ENCODE assay signal across 28 mouse cellular contexts in genomic region chr4:86684806-86685205, GRCm38 (mm10).
"Had no signal": no experiment of that assay in that cellular context is flagged by ENCODE, and none has a peak within 500 bp of the region (broad histone marks: within the 10 kb centered on the region; RNA-seq: fewer than 3 reads in every experiment).

No protein-coding gene starts in this region.

- H3K4me3 ChIP-seq: limb, embryonic 10.5 days; limb, embryonic 12.5 days; limb, embryonic 13.5 days; limb, embryonic 15.5 days; liver, embryonic 12.5 days; liver, embryonic 13.5 days; liver, embryonic 15.5 days; lung, embryonic 15.5 days; megakaryocyte, embryonic 14.5 days; midbrain, embryonic 12.5 days; midbrain, embryonic 13.5 days; midbrain, embryonic 15.5 days; myocyte; neural tube, embryonic 12.5 days; neural tube, embryonic 13.5 days had no signal

- H3K9me3 ChIP-seq: limb, embryonic 10.5 days; limb, embryonic 12.5 days; limb, embryonic 13.5 days; limb, embryonic 15.5 days; liver, embryonic 12.5 days; liver, embryonic 13.5 days; liver, embryonic 15.5 days; lung, embryonic 15.5 days; megakaryocyte, embryonic 14.5 days; midbrain, embryonic 12.5 days; midbrain, embryonic 13.5 days; midbrain, embryonic 15.5 days; neural tube, embryonic 12.5 days; neural tube, embryonic 13.5 days had no signal

- ATAC-seq: liver, embryonic 12.5 days; liver, postnatal 0 days; midbrain, embryonic 13.5 days; midbrain, embryonic 15.5 days; midbrain, embryonic 16.5 days had no signal

- H3K9ac ChIP-seq: limb, embryonic 12.5 days; limb, embryonic 13.5 days; limb, embryonic 15.5 days; liver, embryonic 12.5 days; liver, embryonic 13.5 days; liver, embryonic 14.5 days; liver, embryonic 15.5 days; liver, postnatal 0 days; lung, embryonic 14.5 days; lung, embryonic 15.5 days; midbrain, embryonic 12.5 days; midbrain, embryonic 13.5 days; midbrain, embryonic 15.5 days; neural tube, embryonic 12.5 days; neural tube, embryonic 13.5 days had no signal

- H3K4me2 ChIP-seq: limb, embryonic 12.5 days; limb, embryonic 13.5 days; limb, embryonic 15.5 days; liver, embryonic 11.5 days; liver, embryonic 12.5 days; liver, embryonic 13.5 days; liver, embryonic 15.5 days; lung, embryonic 14.5 days; lung, embryonic 15.5 days; midbrain, embryonic 11.5 days; midbrain, embryonic 12.5 days; midbrain, embryonic 13.5 days; midbrain, embryonic 15.5 days; neural tube, embryonic 12.5 days; neural tube, embryonic 13.5 days had no signal

- H3K27me3 ChIP-seq: limb, embryonic 12.5 days; limb, embryonic 13.5 days; limb, embryonic 15.5 days; liver, embryonic 12.5 days; liver, embryonic 13.5 days; liver, embryonic 15.5 days; lung, embryonic 15.5 days; megakaryocyte, embryonic 14.5 days; midbrain, embryonic 13.5 days; midbrain, embryonic 15.5 days; neural tube, embryonic 12.5 days; neural tube, embryonic 13.5 days had no signal

- DNase-seq: left cerebral cortex, postnatal 4 days; liver; liver, embryonic 13.5 days; liver, postnatal 0 days; lung, adult 2 months; lung, embryonic 14.5 days; lung, postnatal 14 days; lung, postnatal 36 days; midbrain, embryonic 14.5 days had no signal

- H3K36me3 ChIP-seq: limb, embryonic 10.5 days; limb, embryonic 12.5 days; limb, embryonic 13.5 days; limb, embryonic 15.5 days; liver, embryonic 12.5 days; liver, embryonic 13.5 days; liver, embryonic 15.5 days; lung, embryonic 15.5 days; midbrain, embryonic 12.5 days; midbrain, embryonic 13.5 days; midbrain, embryonic 15.5 days; neural tube, embryonic 12.5 days; neural tube, embryonic 13.5 days had no signal

- H3K27ac ChIP-seq: limb, embryonic 10.5 days; limb, embryonic 12.5 days; limb, embryonic 13.5 days; limb, embryonic 15.5 days; liver, embryonic 12.5 days; liver, embryonic 13.5 days; liver, embryonic 14.5 days; liver, embryonic 15.5 days; macrophage; midbrain, embryonic 12.5 days; midbrain, embryonic 13.5 days; midbrain, embryonic 15.5 days; neural tube, embryonic 12.5 days; neural tube, embryonic 13.5 days had no signal

- H3K4me1 ChIP-seq: midbrain, embryonic 12.5 days; midbrain, embryonic 13.5 days; midbrain, embryonic 15.5 days; neural tube, embryonic 12.5 days; neural tube, embryonic 13.5 days had no signal
